In the genomic region with DNA sequence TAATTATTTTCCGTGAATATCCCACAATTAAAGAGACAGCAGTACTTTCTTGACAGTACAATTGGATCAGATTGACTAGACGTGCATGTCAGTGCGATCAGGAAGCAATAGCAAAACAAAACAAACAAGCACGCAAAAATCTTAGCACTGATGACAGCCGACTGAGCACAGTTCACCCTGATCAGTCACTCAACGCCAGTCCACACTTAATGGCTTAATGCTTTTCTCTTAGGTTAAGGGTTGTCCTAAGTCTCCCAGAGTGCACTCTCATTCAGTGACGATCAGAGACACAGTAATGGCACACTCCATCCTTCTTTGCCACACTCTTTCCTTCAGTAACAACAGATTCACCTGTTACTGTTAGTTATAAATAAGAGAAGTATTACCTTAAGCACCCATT, we compare ENCODE assay signal across 15 mouse cellular contexts.
DNase-seq lines count a peak whose midpoint lies in the region; ATAC-seq lines count a peak whose summit lies in the region.
"Had no signal": no experiment of that assay in that cellular context is flagged by ENCODE, and none has a peak within 500 bp of the region (broad histone marks: within the 10 kb centered on the region; RNA-seq: fewer than 3 reads in every experiment).

No protein-coding gene starts in this region.

- H3K4me2 ChIP-seq in midbrain, embryonic 12.5 days (replicated peaks) = no peak overlapping the region; the same call in 1 of the 2 replicates
- peak overlapping the region; percentile 44 for H3K4me2 ChIP-seq in forebrain, embryonic 16.5 days (ENCODE audit: low read length)
- peak overlapping the region; percentile 40 for H3K4me2 ChIP-seq in midbrain, embryonic 14.5 days (ENCODE audit: low read length)
- H3K4me2 ChIP-seq: embryonic facial prominence, embryonic 13.5 days had no signal

- H3K9me3 ChIP-seq in midbrain, embryonic 12.5 days = no peaks in the 10 kb centered on the region
- no peaks in the 10 kb centered on the region for H3K9me3 ChIP-seq in midbrain, embryonic 10.5 days (replicated peaks)
- no peaks in the 10 kb centered on the region for H3K9me3 ChIP-seq in forebrain, embryonic 16.5 days (ENCODE audit: control insufficient read depth, low read length)
- H3K9me3 ChIP-seq in midbrain, embryonic 14.5 days (ENCODE audit: control insufficient read depth, low read length) = no peaks in the 10 kb centered on the region
- H3K9me3 ChIP-seq in heart, embryonic 10.5 days = no peaks in the 10 kb centered on the region
- H3K9me3 ChIP-seq: embryonic facial prominence, embryonic 13.5 days had no signal

- peaks cover 14% of the 10 kb centered on the region for H3K4me1 ChIP-seq in midbrain, embryonic 12.5 days
- H3K4me1 ChIP-seq in midbrain, embryonic 10.5 days = 0 out of 2 replicates have a peak, but pooled peaks cover 6% of the 10 kb centered on the region
- peaks cover 22% of the 10 kb centered on the region for H3K4me1 ChIP-seq in forebrain, embryonic 16.5 days (replicated peaks; ENCODE audit: control insufficient read depth, insufficient read depth, low read length)
- no peaks in the 10 kb centered on the region for H3K4me1 ChIP-seq in midbrain, embryonic 14.5 days (ENCODE audit: control insufficient read depth, insufficient read depth, low read length)
- H3K4me1 ChIP-seq in heart, embryonic 10.5 days = no peaks in the 10 kb centered on the region
- H3K4me1 ChIP-seq: embryonic facial prominence, embryonic 13.5 days had no signal

- no peaks in the 10 kb centered on the region for H3K36me3 ChIP-seq in midbrain, embryonic 12.5 days
- H3K36me3 ChIP-seq in midbrain, embryonic 10.5 days = no peaks in the 10 kb centered on the region
- H3K36me3 ChIP-seq in forebrain, embryonic 16.5 days (ENCODE audit: control insufficient read depth, insufficient read depth) = no peaks in the 10 kb centered on the region; the same call in 1 of the 2 replicates
- no peaks in the 10 kb centered on the region for H3K36me3 ChIP-seq in midbrain, embryonic 14.5 days (ENCODE audit: control insufficient read depth, insufficient read depth, low read length)
- peaks cover 20% of the 10 kb centered on the region for H3K36me3 ChIP-seq in heart, embryonic 10.5 days

- no peak for DNase-seq in midbrain, embryonic 10.5 days (ENCODE audit: low spot score)
- DNase-seq in midbrain, embryonic 14.5 days = peak; percentile 19
- no peak for DNase-seq in heart, embryonic 10.5 days (ENCODE audit: low spot score)
- DNase-seq: adrenal gland, adult 8-10 months; heart, adult 2 months; kidney, adult 2 months; kidney, postnatal 25 days; liver; lung, adult 18-20 months; thymus, postnatal 4 days had no signal

- no peak overlapping the region for H3K9ac ChIP-seq in midbrain, embryonic 12.5 days (replicated peaks)
- peak overlapping the region; percentile 48 for H3K9ac ChIP-seq in forebrain, embryonic 16.5 days (replicated peaks; ENCODE audit: low read depth, low read length)
- H3K9ac ChIP-seq in midbrain, embryonic 14.5 days (replicated peaks; ENCODE audit: low read length) = no peak overlapping the region
- H3K9ac ChIP-seq: embryonic facial prominence, embryonic 13.5 days had no signal

- ATAC-seq in midbrain, embryonic 12.5 days (ENCODE audit: low FRiP score, low read depth) = peak; percentile 21
- ATAC-seq in forebrain, embryonic 16.5 days = peak; percentile 7
- 0 out of 2 replicates have a peak, but pooled peaks have one; percentile 7 for ATAC-seq in midbrain, embryonic 14.5 days (ENCODE audit: low FRiP score, low TSS enrichment)
- ATAC-seq in inflammation-experienced regulatory T-cells, adult 6 months = no peak
- no peak for ATAC-seq in granulocyte monocyte progenitor cell, adult 5-6 weeks (replicated peaks; ENCODE audit: poor library complexity, severe bottlenecking)

- no peak overlapping the region for H3K27ac ChIP-seq in midbrain, embryonic 12.5 days (replicated peaks)
- no peak overlapping the region for H3K27ac ChIP-seq in midbrain, embryonic 10.5 days (replicated peaks)
- peak overlapping the region; percentile 77 for H3K27ac ChIP-seq in forebrain, embryonic 16.5 days (ENCODE audit: low read length)
- H3K27ac ChIP-seq in midbrain, embryonic 14.5 days (replicated peaks; ENCODE audit: low read depth, low read length) = no peak overlapping the region
- no peak overlapping the region for H3K27ac ChIP-seq in heart, embryonic 10.5 days
- H3K27ac ChIP-seq: embryonic facial prominence, embryonic 13.5 days; heart, adult 2 months had no signal

- no peak overlapping the region for H3K4me3 ChIP-seq in midbrain, embryonic 12.5 days
- no peak overlapping the region for H3K4me3 ChIP-seq in midbrain, embryonic 10.5 days
- H3K4me3 ChIP-seq in forebrain, embryonic 16.5 days (replicated peaks; ENCODE audit: low read length) = peak overlapping the region; percentile 30
- H3K4me3 ChIP-seq in midbrain, embryonic 14.5 days (replicated peaks; ENCODE audit: low read depth, low read length) = no peak overlapping the region
- H3K4me3 ChIP-seq in heart, embryonic 10.5 days = no peak overlapping the region
- H3K4me3 ChIP-seq: embryonic facial prominence, embryonic 13.5 days; heart, adult 2 months had no signal

- no peaks in the 10 kb centered on the region for H3K27me3 ChIP-seq in midbrain, embryonic 12.5 days
- no peaks in the 10 kb centered on the region for H3K27me3 ChIP-seq in midbrain, embryonic 10.5 days (ENCODE audit: low read depth, poor library complexity, severe bottlenecking)
- no peaks in the 10 kb centered on the region for H3K27me3 ChIP-seq in forebrain, embryonic 16.5 days (replicated peaks; ENCODE audit: control insufficient read depth, insufficient read depth, low read length)
- no peaks in the 10 kb centered on the region for H3K27me3 ChIP-seq in midbrain, embryonic 14.5 days (ENCODE audit: control insufficient read depth, insufficient read depth, low read length)
- no peaks in the 10 kb centered on the region for H3K27me3 ChIP-seq in heart, embryonic 10.5 days (ENCODE audit: insufficient read depth, poor library complexity, severe bottlenecking)
- H3K27me3 ChIP-seq: embryonic facial prominence, embryonic 13.5 days had no signal

- 70% methylated on average over 7 of the region's 7 CpGs for WGBS in midbrain, embryonic 12.5 days
- WGBS in midbrain, embryonic 10.5 days = 78% methylated on average over 7 of the region's 7 CpGs
- WGBS in forebrain, embryonic 16.5 days = 17% methylated on average over 7 of the region's 7 CpGs
- 57% methylated on average over 7 of the region's 7 CpGs for WGBS in midbrain, embryonic 14.5 days
- WGBS in heart, embryonic 10.5 days = 65% methylated on average over 7 of the region's 7 CpGs

Comparison
In these comparisons a context has a peak if more than half of its experiments do, and no peak if none do; other contexts are left out.
1. ATAC-seq: peak in midbrain, embryonic 12.5 days (single experiment), forebrain, embryonic 16.5 days (single experiment) and midbrain, embryonic 14.5 days (single experiment); none in inflammation-experienced regulatory T-cells, adult 6 months (single experiment) and granulocyte monocyte progenitor cell, adult 5-6 weeks (single experiment).